Mouse (Mus musculus) neural tube, embryonic 14.5 days (tissue): ENCODE measurements around the gene Cavin1. TPM values are rescaled to one million over a fixed set of nuclear protein-coding genes. Genes with fewer than 3 reads are reported as not detected.

Experiments
- ATAC-seq: fragments of 200-750 bp; cut with Nextera tagmentation; 2 replicates; pipeline ENCODE4 v1.8.0; 2017; ENCODE audit warnings: low read depth, mild to moderate bottlenecking, moderate TSS enrichment, moderate library complexity
- H3K27ac ChIP-seq: fragments of 300-500 bp; sonication (generic); 2 replicates; pipeline ENCODE4 v1.5.1; 2014; ENCODE audit warnings: low read depth, mild to moderate bottlenecking, control low read depth, low read length, moderate library complexity, mixed read lengths
- H3K27me3 ChIP-seq: fragments of 300-500 bp; sonication (generic); 2 replicates; pipeline ENCODE4 v1.6.1; 2014; ENCODE audit warnings: low read length; ENCODE audit not compliant: control insufficient read depth, insufficient read depth
- H3K36me3 ChIP-seq: fragments of 300-500 bp; sonication (generic); 2 replicates; pipeline ENCODE4 v1.6.1; 2014; ENCODE audit warnings: low read length, mixed read lengths; ENCODE audit not compliant: control insufficient read depth, insufficient read depth
- H3K4me1 ChIP-seq: fragments of 300-500 bp; sonication (generic); 2 replicates; pipeline ENCODE4 v1.6.1; 2014; ENCODE audit warnings: low read length; ENCODE audit not compliant: control insufficient read depth, insufficient read depth
- H3K4me2 ChIP-seq: fragments of 300-500 bp; sonication (generic); 2 replicates; pipeline ENCODE4 v1.6.1; 2014; ENCODE audit warnings: mild to moderate bottlenecking, low read depth, low read length, control low read depth
- H3K4me3 ChIP-seq: fragments of 300-500 bp; sonication (generic); 2 replicates; pipeline ENCODE4 v1.5.1; 2014; ENCODE audit warnings: low read depth, low read length, control low read depth, mixed read lengths
- H3K9ac ChIP-seq: fragments of 300-500 bp; sonication (generic); replicated peaks from 2 replicates; pipeline ENCODE4 v1.6.1; 2014; ENCODE audit warnings: low read depth, mild to moderate bottlenecking, control low read depth, low read length, mixed read lengths
- H3K9me3 ChIP-seq: fragments of 300-500 bp; sonication (generic); 2 replicates; pipeline ENCODE4 v1.6.1; 2016; ENCODE audit warnings: low read length; ENCODE audit not compliant: control insufficient read depth
- WGBS: fragments of 180-500 bp; shearing (Covaris S2); extraction: QIAGEN DNeasy Blood & Tissue Kit; methylation state at CpG from one replicate; pipeline ENCODE4 v1.1.7; 2014; 5-methylcytosine and 5-hydroxymethylcytosine counted together
- polyA plus RNA-seq: library from polyadenylated mRNA; unstranded; fragments of >200 nt; fragmentation: Nextera tagmentation; extraction: Ambion mirVana; gene quantifications from 2 replicates; pipeline ENCODE4 v1.2.1, GENCODE M21; 2014

Gene Cavin1
- polyA plus RNA-seq, 1 experiment from 2014 or later = 5.3 TPM

- no peak overlapping the region for H3K9ac ChIP-seq
- H3K27ac ChIP-seq = no peak overlapping the region
- peaks cover 40% of the 10 kb centered on the region for H3K27me3 ChIP-seq
- H3K9me3 ChIP-seq = no peaks in the 10 kb centered on the region
- no peak overlapping the region for H3K4me3 ChIP-seq
- no peak for ATAC-seq
- H3K4me2 ChIP-seq = no peak overlapping the region
- no peaks in the 10 kb centered on the region for H3K36me3 ChIP-seq
- WGBS = 90% methylated on average over 7 of the region's 7 CpGs
- no peaks in the 10 kb centered on the region for H3K4me1 ChIP-seq
Measured at GRCm38 (mm10) chr11:100973245-100973644, 2.6 kb upstream of the Cavin1 start.

- no peak for ATAC-seq
- no peak overlapping the region for H3K4me2 ChIP-seq
- 65% methylated on average over 10 of the region's 10 CpGs for WGBS
- no peak overlapping the region for H3K9ac ChIP-seq
- H3K9me3 ChIP-seq = no peaks in the 10 kb centered on the region
- no peak overlapping the region for H3K27ac ChIP-seq
- H3K4me1 ChIP-seq = no peaks in the 10 kb centered on the region
- H3K4me3 ChIP-seq = no peak overlapping the region
- no peaks in the 10 kb centered on the region for H3K36me3 ChIP-seq
- peaks cover 45% of the 10 kb centered on the region for H3K27me3 ChIP-seq
Measured at GRCm38 (mm10) chr11:100971455-100971854, 768 bp upstream of the Cavin1 start.

DNA sequence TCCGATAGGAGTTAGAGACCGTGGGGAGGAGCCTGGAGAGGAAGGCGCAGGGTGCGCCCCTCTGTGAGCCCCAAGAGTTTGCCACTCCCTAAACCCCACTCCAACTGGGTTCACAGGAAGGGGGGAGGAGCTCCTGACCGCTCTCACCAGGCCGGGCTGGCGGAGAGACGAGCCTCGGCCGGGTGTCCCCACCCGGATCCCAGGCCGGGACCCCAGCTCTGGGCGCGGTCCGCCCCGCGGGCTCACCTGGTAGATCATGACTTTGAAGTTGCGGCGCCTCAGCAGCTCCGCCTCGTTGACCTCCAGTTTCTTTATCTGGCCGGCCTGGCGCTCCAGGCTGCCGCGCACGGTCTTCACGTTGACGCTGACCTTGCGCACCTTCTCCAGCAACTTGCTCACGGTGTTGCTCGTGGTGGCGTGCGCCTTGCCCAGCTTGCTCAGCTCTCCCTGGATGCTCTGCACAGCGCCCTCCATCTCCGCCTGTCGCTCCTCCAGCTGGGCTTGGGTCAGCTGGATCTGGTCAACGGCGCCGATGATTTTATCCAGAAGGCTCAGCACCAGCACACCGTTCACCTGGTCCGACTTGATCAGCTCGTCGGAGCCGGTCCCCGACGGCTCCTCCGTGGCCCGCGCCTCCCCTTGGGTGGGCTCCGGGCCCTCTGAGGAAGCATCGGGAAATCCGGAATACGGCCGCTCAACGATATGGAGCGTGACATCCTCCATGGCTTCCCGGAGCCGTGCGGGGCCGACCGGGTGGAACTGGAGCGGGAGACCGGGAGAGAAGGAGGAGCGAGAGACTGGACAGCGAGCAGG, 737 bp downstream of the Cavin1 start:
- WGBS = 1% methylated on average over 65 of the region's 65 CpGs
- peaks cover 45% of the 10 kb centered on the region for H3K27me3 ChIP-seq
- no peaks in the 10 kb centered on the region for H3K9me3 ChIP-seq
- H3K4me1 ChIP-seq = no peaks in the 10 kb centered on the region
- peak overlapping the region; percentile 32 for H3K4me3 ChIP-seq
- ATAC-seq = no peak
- H3K9ac ChIP-seq = 0 out of 2 replicates have a peak overlapping the region, but pooled peaks have one; percentile 28
- peak overlapping the region; percentile 46 for H3K4me2 ChIP-seq
- peak overlapping the region; percentile 28; the same call in 1 of the 2 replicates for H3K27ac ChIP-seq
- H3K36me3 ChIP-seq = no peaks in the 10 kb centered on the region

DNA sequence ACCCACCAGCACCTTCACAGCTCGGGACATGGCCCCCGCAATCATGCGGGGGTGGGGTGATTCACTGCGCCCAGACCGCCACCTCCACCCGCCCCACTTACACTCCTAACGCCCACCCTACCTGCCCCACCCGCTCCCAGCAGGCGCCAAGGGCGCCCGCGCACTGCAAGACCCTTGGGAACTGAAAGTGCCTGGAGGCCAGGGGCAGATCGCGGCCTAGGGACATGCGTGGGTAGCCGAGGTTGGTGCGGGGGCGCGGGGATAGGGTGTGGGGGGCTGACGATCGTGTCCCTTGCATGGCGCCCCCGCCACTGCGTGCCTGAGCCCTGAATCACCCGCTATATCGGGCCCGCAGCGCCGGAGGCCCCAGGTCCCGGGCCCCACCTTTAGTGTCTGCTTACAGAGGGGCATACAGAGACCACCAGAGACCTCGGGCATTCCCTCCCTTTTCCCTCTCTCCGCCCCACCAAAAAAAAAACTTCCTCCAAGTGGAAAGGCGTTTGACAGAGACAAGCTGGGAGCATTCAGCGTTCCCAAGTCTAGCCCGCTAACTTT, 1.4 kb downstream of the Cavin1 start:
- peak overlapping the region; percentile 46 for H3K4me2 ChIP-seq
- no peak overlapping the region for H3K27ac ChIP-seq
- 9% methylated on average over 29 of the region's 35 CpGs for WGBS
- peak overlapping the region; percentile 32 for H3K4me3 ChIP-seq
- no peak for ATAC-seq
- peaks cover 45% of the 10 kb centered on the region for H3K27me3 ChIP-seq
- H3K36me3 ChIP-seq = no peaks in the 10 kb centered on the region
- H3K9ac ChIP-seq = peak overlapping the region; percentile 34; the same call in 1 of the 2 replicates
- H3K4me1 ChIP-seq = no peaks in the 10 kb centered on the region
- H3K9me3 ChIP-seq = no peaks in the 10 kb centered on the region

GRCm38 (mm10) chr11:100968501-100968900, 2.2 kb downstream of the Cavin1 start:
- Histone ChIP-seq H3K4me1 (no peaks in the 10 kb centered on the region), H3K9ac (no peak overlapping the region), H3K36me3 (no peaks in the 10 kb centered on the region), H3K27me3 (peaks cover 45% of the 10 kb centered on the region), H3K9me3 (no peaks in the 10 kb centered on the region), H3K27ac (no peak overlapping the region), H3K4me2 (peak overlapping the region; percentile 46; the same call in 1 of the 2 replicates), H3K4me3 (peak overlapping the region; percentile 32; the same call in 1 of the 2 replicates)
- WGBS = 79% methylated on average over 5 of the region's 5 CpGs
- no peak for ATAC-seq

DNA sequence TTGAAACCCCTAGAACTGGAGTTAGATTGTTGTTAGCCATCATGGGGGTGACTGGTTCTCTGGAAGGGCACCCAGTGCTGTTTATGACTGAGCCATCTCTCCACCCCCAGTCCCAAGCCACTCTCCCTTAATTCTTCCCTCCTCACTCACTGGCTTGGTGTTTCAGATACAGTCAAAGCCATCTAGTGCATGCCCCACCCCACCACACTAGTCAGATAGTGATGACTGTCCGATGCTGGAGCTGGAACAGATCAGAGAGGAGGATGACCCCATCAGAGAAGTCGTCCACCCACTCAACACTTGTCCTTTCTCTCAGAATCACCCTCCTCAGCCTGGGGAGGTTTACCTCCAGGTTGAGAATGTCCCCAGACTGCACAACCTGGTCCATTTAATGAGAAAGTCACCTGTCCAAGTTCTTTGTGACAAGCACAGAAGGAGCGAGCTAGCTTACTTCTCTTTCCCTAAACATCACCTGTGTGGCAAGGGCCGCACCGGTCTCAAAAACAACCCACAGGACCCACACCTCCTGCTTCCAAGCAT, 2.7 kb downstream of the Cavin1 start:
- no peak for ATAC-seq
- no peak overlapping the region for H3K27ac ChIP-seq
- WGBS = 89% methylated on average over 5 of the region's 5 CpGs

DNA sequence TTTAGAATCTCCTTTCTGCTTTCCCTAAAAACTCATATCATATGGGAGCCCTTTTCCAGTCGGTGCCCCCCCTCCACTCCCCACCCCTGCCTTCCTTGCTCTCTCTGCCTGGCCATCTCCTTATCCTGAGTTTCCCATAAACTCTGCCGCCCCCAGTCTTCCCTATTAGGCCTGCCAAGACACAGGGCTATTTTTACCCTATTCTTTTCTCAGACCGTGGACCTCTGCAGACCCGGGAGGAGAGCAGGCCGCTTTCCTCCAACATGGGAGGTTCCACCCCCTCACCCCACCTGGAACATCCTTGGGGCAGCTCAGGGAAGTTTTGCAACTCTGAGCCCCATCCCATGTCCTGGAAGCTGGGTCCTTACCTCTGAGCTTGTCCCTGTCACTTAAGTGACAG, 3.3 kb downstream of the Cavin1 start:
- H3K4me2 ChIP-seq = no peak overlapping the region
- H3K36me3 ChIP-seq = no peaks in the 10 kb centered on the region
- 72% methylated on average over 5 of the region's 5 CpGs for WGBS
- no peak overlapping the region for H3K27ac ChIP-seq
- H3K4me1 ChIP-seq = no peaks in the 10 kb centered on the region
- H3K4me3 ChIP-seq = no peak overlapping the region
- no peak overlapping the region for H3K9ac ChIP-seq
- H3K27me3 ChIP-seq = peaks cover 41% of the 10 kb centered on the region
- H3K9me3 ChIP-seq = no peaks in the 10 kb centered on the region
- no peak for ATAC-seq

More for the DNA sequence above, 2.7 kb downstream of the Cavin1 start:
- no peak overlapping the region for H3K9ac ChIP-seq
- no peak overlapping the region for H3K4me3 ChIP-seq
- peaks cover 45% of the 10 kb centered on the region for H3K27me3 ChIP-seq
- no peaks in the 10 kb centered on the region for H3K4me1 ChIP-seq
- no peak overlapping the region; the same call in 1 of the 2 replicates for H3K4me2 ChIP-seq
- H3K9me3 ChIP-seq = no peaks in the 10 kb centered on the region
- no peaks in the 10 kb centered on the region for H3K36me3 ChIP-seq

DNA sequence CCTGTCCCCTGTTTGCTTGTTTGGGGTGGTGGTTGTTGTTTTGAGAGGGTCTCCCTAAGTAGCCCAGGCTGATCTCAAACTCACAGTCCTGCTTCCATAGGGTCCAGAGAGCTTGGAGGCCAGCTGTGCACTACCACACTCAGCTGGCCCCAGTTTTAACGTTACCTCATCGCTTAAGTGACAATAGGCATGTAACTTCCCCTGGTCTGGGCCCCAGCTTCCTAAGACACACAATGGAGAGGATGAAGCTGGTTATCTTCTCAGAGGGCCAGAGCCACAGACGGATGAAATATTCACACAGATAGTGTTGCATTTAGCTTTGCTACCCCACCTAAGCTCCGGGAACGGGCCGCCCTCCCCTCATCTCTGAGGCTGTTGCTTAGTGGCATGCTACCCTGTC, 4.9 kb downstream of the Cavin1 start:
- H3K9me3 ChIP-seq = no peaks in the 10 kb centered on the region
- no peak overlapping the region for H3K9ac ChIP-seq
- WGBS = 81% methylated on average over 6 of the region's 6 CpGs
- H3K27ac ChIP-seq = no peak overlapping the region
- peaks cover 27% of the 10 kb centered on the region for H3K27me3 ChIP-seq
- H3K4me2 ChIP-seq = no peak overlapping the region
- no peak for ATAC-seq
- H3K4me3 ChIP-seq = no peak overlapping the region
- H3K4me1 ChIP-seq = no peaks in the 10 kb centered on the region
- no peaks in the 10 kb centered on the region for H3K36me3 ChIP-seq
